Mouse (Mus musculus): Measurements from ENCODE around the gene Ric8a. TPM values are rescaled to one million over a fixed set of nuclear protein-coding genes. Genes with fewer than 3 reads are reported as not detected.
A peak's percentile ranks its signal among the peaks of the same experiment; 100 is the strongest.

Gene Ric8a
- polyA plus RNA-seq, 1 experiment from 2014 or later, result 42.8 TPM

DNA sequence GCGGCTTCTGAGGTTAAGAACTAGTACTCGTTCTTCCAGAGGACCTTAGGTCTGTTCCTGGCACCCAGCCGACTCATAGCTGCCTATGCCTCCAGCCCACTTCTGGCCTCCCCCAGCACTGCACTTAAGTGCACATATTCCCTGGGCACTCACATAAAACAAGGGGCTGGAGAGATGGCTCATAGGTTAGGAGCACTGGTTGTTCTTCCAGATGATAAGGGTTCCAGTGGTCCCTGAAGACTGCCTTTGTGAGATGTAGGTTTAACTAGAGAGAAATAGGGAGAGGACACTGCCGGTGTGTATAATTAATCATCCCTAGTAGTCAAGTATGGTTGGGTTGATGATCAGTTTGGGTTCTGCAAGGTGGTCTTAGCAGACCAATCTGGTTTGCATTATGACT, 34.0 kb upstream of the Ric8a start:
- Histone ChIP-seq H3K27ac (replicated peaks in 1 of 2; ENCODE audit: control insufficient read depth in 1 of 2, insufficient read depth in 1 of 2, low read depth in 2 of 2, low read length in 2 of 2) (no peak overlapping the region), H3K36me3 (ENCODE audit: control insufficient read depth, insufficient read depth, low read length) (no peaks in the 10 kb centered on the region), H3K9ac (ENCODE audit: low read length) (no peak overlapping the region), H3K4me1 (ENCODE audit: control insufficient read depth in 2 of 2, insufficient read depth in 2 of 2, low read length in 2 of 2) (peaks cover 0 to 6% of the 10 kb centered on the region in 2 experiments; a peak in 1 of 4 replicates), H3K9me3 (ENCODE audit: control insufficient read depth, low read length) (no peaks in the 10 kb centered on the region), H3K4me3 (ENCODE audit: control insufficient read depth in 1 of 2, insufficient read depth in 1 of 2, low read depth in 1 of 2, low read length in 2 of 2) (no peak overlapping the region), H3K27me3 (ENCODE audit: control insufficient read depth, insufficient read depth, low read length) (no peaks in the 10 kb centered on the region), H3K4me2 (ENCODE audit: low read length) (no peak overlapping the region)
- WGBS, result 85% methylated on average over 4 of the region's 4 CpGs
- no peak for ATAC-seq (ENCODE audit: insufficient number of reproducible peaks, insufficient read depth, low FRiP score, low read depth)

- H3K27ac ChIP-seq (replicated peaks in 1 of 2; ENCODE audit: control insufficient read depth in 1 of 2, insufficient read depth in 1 of 2, low read depth in 2 of 2, low read length in 2 of 2), result no peak overlapping the region
- H3K36me3 ChIP-seq (ENCODE audit: control insufficient read depth, insufficient read depth, low read length), result no peaks in the 10 kb centered on the region
- no peak overlapping the region for H3K9ac ChIP-seq (ENCODE audit: low read length)
- H3K4me3 ChIP-seq (ENCODE audit: control insufficient read depth in 1 of 2, insufficient read depth in 1 of 2, low read depth in 1 of 2, low read length in 2 of 2), result no peak overlapping the region
- ATAC-seq (ENCODE audit: insufficient number of reproducible peaks, insufficient read depth, low FRiP score, low read depth), result no peak
- no peaks in the 10 kb centered on the region for H3K9me3 ChIP-seq (ENCODE audit: control insufficient read depth, low read length)
- no peaks in the 10 kb centered on the region for H3K27me3 ChIP-seq (ENCODE audit: control insufficient read depth, insufficient read depth, low read length)
- no peaks in the 10 kb centered on the region for H3K4me1 ChIP-seq (ENCODE audit: control insufficient read depth in 2 of 2, insufficient read depth in 2 of 2, low read length in 2 of 2)
- WGBS, result 29% methylated on average over 8 of the region's 8 CpGs
- H3K4me2 ChIP-seq (ENCODE audit: low read length), result peak overlapping the region; percentile 3; the same call in 1 of the 2 replicates
Observed at GRCm38 (mm10) chr7:140828171-140828881, 28.4 kb upstream of the Ric8a start.

DNA sequence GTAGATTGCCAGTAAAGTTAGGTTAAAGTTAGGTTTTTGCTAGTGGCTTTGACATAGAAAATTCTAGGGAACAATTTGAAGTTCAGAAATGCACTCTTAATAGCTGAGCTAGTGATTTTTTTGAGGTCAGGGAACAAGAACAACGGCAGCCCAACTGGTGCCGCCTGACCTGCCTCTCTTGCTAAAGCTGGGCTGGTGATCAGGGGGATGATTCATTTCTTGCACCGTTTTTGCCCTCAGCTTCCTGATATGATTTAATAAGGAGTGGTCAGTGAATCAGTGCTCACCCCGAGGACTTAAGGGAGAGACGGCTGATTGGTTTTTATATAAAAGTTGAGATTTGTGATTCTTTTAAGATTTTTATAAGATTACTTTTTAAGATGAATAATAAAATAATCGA, 25.3 kb upstream of the Ric8a start:
- no peaks in the 10 kb centered on the region for H3K4me1 ChIP-seq (ENCODE audit: control insufficient read depth in 2 of 2, insufficient read depth in 2 of 2, low read length in 2 of 2)
- no peaks in the 10 kb centered on the region for H3K27me3 ChIP-seq (ENCODE audit: control insufficient read depth, insufficient read depth, low read length)
- H3K4me2 ChIP-seq (ENCODE audit: low read length), result no peak overlapping the region
- H3K9ac ChIP-seq (ENCODE audit: low read length), result no peak overlapping the region
- no peaks in the 10 kb centered on the region for H3K36me3 ChIP-seq (ENCODE audit: control insufficient read depth, insufficient read depth, low read length)
- no peak overlapping the region for H3K4me3 ChIP-seq (ENCODE audit: control insufficient read depth in 1 of 2, insufficient read depth in 1 of 2, low read depth in 1 of 2, low read length in 2 of 2)
- no peaks in the 10 kb centered on the region for H3K9me3 ChIP-seq (ENCODE audit: control insufficient read depth, low read length)
- ATAC-seq (ENCODE audit: insufficient number of reproducible peaks, insufficient read depth, low FRiP score, low read depth), result no peak
- 62% methylated on average over 6 of the region's 6 CpGs for WGBS
- no peak overlapping the region for H3K27ac ChIP-seq (replicated peaks in 1 of 2; ENCODE audit: control insufficient read depth in 1 of 2, insufficient read depth in 1 of 2, low read depth in 2 of 2, low read length in 2 of 2)

GRCm38 (mm10) chr7:140833341-140833740, 23.4 kb upstream of the Ric8a start:
- ATAC-seq (ENCODE audit: insufficient number of reproducible peaks, insufficient read depth, low FRiP score, low read depth), result no peak
- H3K36me3 ChIP-seq (ENCODE audit: control insufficient read depth, insufficient read depth, low read length), result no peaks in the 10 kb centered on the region
- no peaks in the 10 kb centered on the region for H3K4me1 ChIP-seq (ENCODE audit: control insufficient read depth in 2 of 2, insufficient read depth in 2 of 2, low read length in 2 of 2)
- H3K9ac ChIP-seq (ENCODE audit: low read length), result no peak overlapping the region
- no peak overlapping the region for H3K4me2 ChIP-seq (ENCODE audit: low read length)
- H3K9me3 ChIP-seq (ENCODE audit: control insufficient read depth, low read length), result no peaks in the 10 kb centered on the region
- H3K4me3 ChIP-seq (ENCODE audit: control insufficient read depth in 1 of 2, insufficient read depth in 1 of 2, low read depth in 1 of 2, low read length in 2 of 2), result no peak overlapping the region
- WGBS, result 76% methylated on average over 4 of the region's 4 CpGs
- H3K27ac ChIP-seq (replicated peaks in 1 of 2; ENCODE audit: control insufficient read depth in 1 of 2, insufficient read depth in 1 of 2, low read depth in 2 of 2, low read length in 2 of 2), result no peak overlapping the region
- no peaks in the 10 kb centered on the region for H3K27me3 ChIP-seq (ENCODE audit: control insufficient read depth, insufficient read depth, low read length)

DNA sequence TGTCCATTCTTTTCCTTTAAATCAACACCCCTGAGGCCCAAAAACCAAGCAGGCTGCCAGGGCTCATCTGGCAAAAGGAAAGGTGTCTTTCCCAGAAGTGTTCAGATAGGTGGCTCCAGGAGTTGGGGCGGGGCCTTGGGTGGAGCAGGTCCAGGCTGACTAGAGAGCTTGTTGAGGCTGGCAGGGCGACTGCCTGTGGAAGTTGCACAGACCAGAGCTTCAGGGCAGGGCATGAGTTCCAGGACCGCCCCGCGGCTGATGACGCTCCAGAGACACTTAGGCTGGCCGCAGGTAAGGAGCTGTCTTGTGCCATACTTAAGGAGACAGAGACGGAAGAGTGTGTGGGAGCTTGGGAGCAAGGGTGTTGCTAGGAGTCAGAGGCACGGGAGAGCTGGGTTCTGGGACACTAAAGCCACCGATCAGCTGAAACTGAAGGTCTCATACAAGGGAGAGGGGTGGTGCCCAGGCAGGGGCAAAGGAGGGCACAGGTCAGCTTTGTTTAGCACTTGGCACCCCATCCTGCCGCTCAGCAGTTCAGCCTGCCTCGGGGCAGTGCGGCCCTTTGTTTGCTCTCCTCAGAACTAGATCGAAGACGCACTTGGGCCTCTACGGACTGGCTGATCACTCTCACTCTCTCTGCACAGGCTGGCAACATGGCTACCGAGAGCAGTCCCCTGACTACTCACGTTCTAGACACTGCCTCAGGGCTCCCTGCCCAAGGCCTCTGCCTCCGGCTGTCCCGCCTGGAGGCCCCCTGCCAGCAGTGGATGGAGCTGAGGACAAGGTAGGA, 21.6 kb upstream of the Ric8a start, which contains the start of gene Urah:
TSS of gene Urah (plus strand) at position 51 of the 790 bp plus-strand sequence.
- Histone ChIP-seq H3K27me3 (ENCODE audit: control insufficient read depth, insufficient read depth, low read length) (peaks cover 11% of the 10 kb centered on the region), H3K27ac (replicated peaks in 1 of 2; ENCODE audit: control insufficient read depth in 1 of 2, insufficient read depth in 1 of 2, low read depth in 2 of 2, low read length in 2 of 2) (no peak within 1 kb of the TSS), H3K4me2 (ENCODE audit: low read length) (no peak within 1 kb of the TSS), H3K9me3 (ENCODE audit: control insufficient read depth, low read length) (no peaks in the 10 kb centered on the region), H3K9ac (ENCODE audit: low read length) (no peak within 1 kb of the TSS), H3K4me3 (ENCODE audit: control insufficient read depth in 1 of 2, insufficient read depth in 1 of 2, low read depth in 1 of 2, low read length in 2 of 2) (no peak within 1 kb of the TSS), H3K36me3 (ENCODE audit: control insufficient read depth, insufficient read depth, low read length) (no peaks in the 10 kb centered on the region), H3K4me1 (ENCODE audit: control insufficient read depth in 2 of 2, insufficient read depth in 2 of 2, low read length in 2 of 2) (no peaks in the 10 kb centered on the region)
- WGBS, result 39% methylated on average over 20 of the region's 20 CpGs
- ATAC-seq (ENCODE audit: insufficient number of reproducible peaks, insufficient read depth, low FRiP score, low read depth), result no peak

DNA sequence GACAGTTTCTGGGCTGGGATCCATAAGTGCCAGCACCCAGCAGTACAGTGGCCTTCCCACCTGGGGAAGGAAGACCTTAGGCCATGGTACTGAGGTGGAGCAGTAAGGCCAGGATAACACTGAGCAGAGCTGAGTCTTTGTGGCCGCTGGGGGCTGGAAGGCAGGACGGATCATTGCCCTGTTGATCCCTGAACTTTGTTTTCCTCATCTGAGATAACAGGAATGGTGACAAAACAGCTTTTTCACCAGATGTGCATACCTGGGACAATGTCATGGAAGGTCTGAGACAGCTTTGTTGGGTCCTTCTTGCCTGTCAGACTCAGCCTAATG, 21.0 kb upstream of the Ric8a start:
- no peak overlapping the region for H3K4me2 ChIP-seq (ENCODE audit: low read length)
- no peak overlapping the region for H3K27ac ChIP-seq (replicated peaks in 1 of 2; ENCODE audit: control insufficient read depth in 1 of 2, insufficient read depth in 1 of 2, low read depth in 2 of 2, low read length in 2 of 2)
- H3K4me3 ChIP-seq (ENCODE audit: control insufficient read depth in 1 of 2, insufficient read depth in 1 of 2, low read depth in 1 of 2, low read length in 2 of 2), result no peak overlapping the region
- no peak overlapping the region for H3K9ac ChIP-seq (ENCODE audit: low read length)
- no peak for ATAC-seq (ENCODE audit: insufficient number of reproducible peaks, insufficient read depth, low FRiP score, low read depth)
- WGBS, result 58% methylated on average over 2 of the region's 2 CpGs
- no peaks in the 10 kb centered on the region for H3K4me1 ChIP-seq (ENCODE audit: control insufficient read depth in 2 of 2, insufficient read depth in 2 of 2, low read length in 2 of 2)
- H3K9me3 ChIP-seq (ENCODE audit: control insufficient read depth, low read length), result no peaks in the 10 kb centered on the region
- no peaks in the 10 kb centered on the region for H3K36me3 ChIP-seq (ENCODE audit: control insufficient read depth, insufficient read depth, low read length)
- H3K27me3 ChIP-seq (ENCODE audit: control insufficient read depth, insufficient read depth, low read length), result peaks cover 16% of the 10 kb centered on the region

DNA sequence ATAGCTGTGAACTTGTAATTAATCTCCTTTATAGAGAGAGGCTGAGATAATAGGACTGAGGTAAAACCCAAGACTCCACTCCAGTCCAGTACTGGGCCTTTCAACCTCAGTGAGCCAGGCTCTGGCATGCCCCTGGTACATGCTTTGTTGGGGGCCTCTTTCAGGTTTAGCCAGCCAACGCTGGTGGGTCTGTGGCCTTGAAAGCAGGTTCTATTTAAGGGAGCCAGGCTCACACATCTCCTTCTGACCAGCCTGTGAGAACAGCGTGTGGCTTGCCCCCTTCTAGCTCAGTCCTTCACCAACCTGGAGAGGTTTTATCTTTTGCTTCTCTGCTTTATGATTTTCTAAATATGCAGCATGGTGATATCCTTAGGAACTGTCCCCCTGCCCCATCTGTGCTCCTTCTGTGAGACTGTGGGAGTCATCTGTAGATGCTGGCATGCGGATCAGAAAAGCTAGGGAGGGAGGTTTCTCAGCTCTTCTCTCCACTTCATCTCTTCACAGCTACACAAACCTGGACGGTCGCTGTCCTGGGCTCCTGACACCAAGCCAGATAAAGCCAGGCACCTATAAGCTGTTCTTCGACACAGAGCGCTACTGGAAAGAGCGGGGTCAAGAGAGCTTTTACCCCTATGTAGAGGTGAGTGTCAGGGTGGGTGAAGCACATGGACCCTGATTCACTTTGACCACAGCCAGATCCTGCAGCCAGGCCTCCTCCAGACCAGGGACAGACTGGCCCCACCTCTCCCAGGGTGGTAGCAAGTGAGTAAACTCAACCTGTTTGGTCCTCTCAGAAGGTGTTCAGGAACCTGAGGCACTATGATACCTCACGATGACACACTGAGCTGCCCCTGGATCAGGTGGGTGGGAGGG, 20.3 kb upstream of the Ric8a start:
- 65% methylated on average over 9 of the region's 9 CpGs for WGBS
- no peak for ATAC-seq (ENCODE audit: insufficient number of reproducible peaks, insufficient read depth, low FRiP score, low read depth)
- peaks cover 22% of the 10 kb centered on the region for H3K27me3 ChIP-seq (ENCODE audit: control insufficient read depth, insufficient read depth, low read length)

More for the DNA sequence above, 20.3 kb upstream of the Ric8a start:
- H3K27ac ChIP-seq (replicated peaks in 1 of 2; ENCODE audit: control insufficient read depth in 1 of 2, insufficient read depth in 1 of 2, low read depth in 2 of 2, low read length in 2 of 2), result no peak overlapping the region
- H3K4me2 ChIP-seq (ENCODE audit: low read length), result no peak overlapping the region
- H3K9me3 ChIP-seq (ENCODE audit: control insufficient read depth, low read length), result no peaks in the 10 kb centered on the region
- H3K36me3 ChIP-seq (ENCODE audit: control insufficient read depth, insufficient read depth, low read length), result no peaks in the 10 kb centered on the region
- no peaks in the 10 kb centered on the region for H3K4me1 ChIP-seq (ENCODE audit: control insufficient read depth in 2 of 2, insufficient read depth in 2 of 2, low read length in 2 of 2)
- no peak overlapping the region for H3K4me3 ChIP-seq (ENCODE audit: control insufficient read depth in 1 of 2, insufficient read depth in 1 of 2, low read depth in 1 of 2, low read length in 2 of 2)
- H3K9ac ChIP-seq (ENCODE audit: low read length), result no peak overlapping the region

All from heart, embryonic 14.5 days (tissue).